Mouse (Mus musculus) c-Kit-positive CD71-positive TER-119-positive erythroid progenitor cells, embryonic 14.5 days (primary cell): Measurements from ENCODE around the gene Abhd17c.

ENCODE experiments used
- DNase-seq: peaks from one replicate; pipeline ENCODE4 v3.0.0-alpha.2; 2013; ENCODE audit warnings: low spot score

The Abhd17c gene

GRCm38 (mm10) chr7:84077257-84078013, 74.3 kb downstream of the Abhd17c start:
- no peak for DNase-seq

- DNase-seq = no peak
These were observed 77.4 kb downstream of the Abhd17c start for GRCm38 (mm10) chr7:84074266-84074665.

DNA sequence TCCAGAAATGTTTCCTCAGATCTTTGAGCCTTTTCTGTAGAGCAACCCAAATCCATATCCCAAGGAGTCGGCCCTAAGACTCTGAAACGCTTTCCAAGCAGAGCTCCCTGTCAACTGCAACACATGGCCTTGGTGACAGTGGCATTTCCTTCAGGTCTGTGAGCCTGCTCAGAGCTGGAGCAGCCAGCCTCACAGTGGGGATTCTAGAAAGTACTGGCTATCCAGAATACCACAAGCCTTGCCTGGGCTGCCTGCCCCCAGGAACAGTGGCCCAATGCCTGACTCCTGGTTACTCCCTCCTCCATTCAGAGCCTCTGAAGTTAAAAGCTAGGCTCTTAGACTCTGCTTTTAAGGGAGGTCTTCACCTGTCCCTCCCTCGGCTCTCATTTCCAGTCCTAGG, 77.8 kb downstream of the Abhd17c start:
- no peak for DNase-seq

DNA sequence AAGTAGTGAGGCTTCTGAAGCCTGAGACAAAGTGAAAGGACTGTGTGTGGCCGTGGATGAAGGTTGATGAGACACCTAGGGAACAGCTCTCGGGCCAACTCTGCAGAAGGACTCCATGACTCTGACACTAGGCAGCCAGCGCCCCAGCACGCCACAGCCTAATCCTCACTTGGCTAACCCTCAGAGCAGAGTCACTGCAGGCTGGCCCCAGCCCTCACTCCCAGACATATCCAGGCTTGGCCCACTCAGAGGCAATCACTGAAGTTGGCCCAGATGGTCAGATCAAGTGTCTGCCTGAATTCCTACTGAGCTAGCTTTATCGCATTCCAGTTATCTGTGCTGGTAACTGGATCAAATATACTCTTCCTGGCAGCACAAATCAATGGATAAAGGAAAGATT, 82.8 kb downstream of the Abhd17c start:
- no peak for DNase-seq

DNA sequence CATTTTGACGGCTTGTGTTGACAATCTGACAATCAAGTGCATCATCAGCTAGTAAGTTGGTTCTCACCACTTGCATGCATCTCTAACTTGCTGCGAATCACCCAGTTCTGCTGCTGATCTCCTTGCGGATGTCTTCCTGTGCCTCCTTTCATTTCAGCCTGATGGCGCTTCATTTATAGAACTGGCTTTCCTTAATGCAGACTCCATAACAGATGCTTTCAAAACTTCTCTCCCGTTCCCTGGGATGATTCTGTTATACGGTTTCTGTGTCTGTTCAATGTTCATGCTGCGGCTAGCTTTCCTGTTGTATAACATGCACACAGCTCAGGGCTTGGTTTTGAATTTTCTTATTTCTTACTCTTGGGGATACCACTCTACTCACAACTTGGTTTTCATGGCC, 91.9 kb downstream of the Abhd17c start:
- DNase-seq = no peak
